Comparison of ENCODE assay signal across 8 mouse cellular contexts in the genomic region with DNA sequence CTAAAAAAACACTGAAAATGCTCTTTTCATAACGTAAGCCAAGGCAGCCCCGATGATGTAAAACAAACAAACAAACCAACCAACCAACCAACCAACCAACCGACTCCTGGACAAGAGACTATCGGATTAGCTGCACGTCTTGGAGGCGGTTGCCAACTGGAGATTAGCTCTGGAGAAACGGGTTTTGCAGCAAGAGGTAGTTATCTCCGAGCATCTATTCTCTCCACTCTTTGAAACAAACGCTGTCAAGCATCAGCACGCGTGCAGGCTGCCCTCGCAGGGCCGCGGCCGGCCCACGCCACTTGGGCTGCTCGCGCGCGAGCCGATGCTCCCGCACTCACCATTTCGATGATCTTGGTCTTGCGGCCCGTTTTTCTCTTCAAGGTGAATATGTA. TPM values are rescaled to one million over a fixed set of nuclear protein-coding genes. Genes with fewer than 3 reads are reported as not detected.
DNase-seq lines count a peak whose midpoint lies in the region; ATAC-seq lines count a peak whose summit lies in the region.

No protein-coding gene starts in this region.

- no peaks in the 10 kb centered on the region for H3K9me3 ChIP-seq in kidney, embryonic 15.5 days (replicated peaks)
- H3K9me3 ChIP-seq in forebrain, embryonic 15.5 days: no peaks in the 10 kb centered on the region
- H3K9me3 ChIP-seq in liver, embryonic 16.5 days (replicated peaks; ENCODE audit: control insufficient read depth, low read length): no peaks in the 10 kb centered on the region

- H3K36me3 ChIP-seq in kidney, embryonic 15.5 days: no peaks in the 10 kb centered on the region
- no peaks in the 10 kb centered on the region for H3K36me3 ChIP-seq in forebrain, embryonic 15.5 days
- H3K36me3 ChIP-seq in liver, embryonic 16.5 days (ENCODE audit: control insufficient read depth, insufficient read depth): no peaks in the 10 kb centered on the region

- H3K4me1 ChIP-seq in kidney, embryonic 15.5 days: peaks cover 22% of the 10 kb centered on the region
- H3K4me1 ChIP-seq in forebrain, embryonic 15.5 days: peaks cover 22% of the 10 kb centered on the region
- H3K4me1 ChIP-seq in liver, embryonic 16.5 days (ENCODE audit: control insufficient read depth, low read depth, low read length): peaks cover 25% of the 10 kb centered on the region

- H3K4me3 ChIP-seq in kidney, embryonic 15.5 days (replicated peaks): peak overlapping the region; percentile 86
- H3K4me3 ChIP-seq in forebrain, embryonic 15.5 days: peak overlapping the region; percentile 65
- peak overlapping the region; percentile 94 for H3K4me3 ChIP-seq in liver, embryonic 16.5 days (ENCODE audit: low read depth, low read length)

- no peaks in the 10 kb centered on the region for H3K27me3 ChIP-seq in kidney, embryonic 15.5 days
- H3K27me3 ChIP-seq in forebrain, embryonic 15.5 days: no peaks in the 10 kb centered on the region
- no peaks in the 10 kb centered on the region for H3K27me3 ChIP-seq in liver, embryonic 16.5 days (ENCODE audit: control insufficient read depth, insufficient read depth, low read depth, low read length)

- H3K4me2 ChIP-seq in kidney, embryonic 15.5 days: peak overlapping the region; percentile 66
- H3K4me2 ChIP-seq in forebrain, embryonic 15.5 days (replicated peaks): peak overlapping the region; percentile 52
- H3K4me2 ChIP-seq in liver, embryonic 16.5 days (ENCODE audit: low read depth, low read length): peak overlapping the region; percentile 68

- 0% methylated on average over 25 of the region's 25 CpGs for WGBS in kidney, embryonic 15.5 days
- WGBS in forebrain, embryonic 15.5 days: under 1% methylated on average over 25 of the region's 25 CpGs
- WGBS in liver, embryonic 16.5 days (ENCODE audit: insufficient replicate concordance): under 1% methylated on average over 25 of the region's 25 CpGs

- H3K9ac ChIP-seq in kidney, embryonic 15.5 days: peak overlapping the region; percentile 67
- peak overlapping the region; percentile 79 for H3K9ac ChIP-seq in forebrain, embryonic 15.5 days (replicated peaks)
- H3K9ac ChIP-seq in liver, embryonic 16.5 days (ENCODE audit: low read depth, low read length): peak overlapping the region; percentile 94

- DNase-seq in kidney, postnatal 4 days: no peak
- no peak for DNase-seq in layer of hippocampus, adult 9-10 months (ENCODE audit: low spot score)
- no peak for DNase-seq in cerebellum, postnatal 14 days
- no peak for DNase-seq in adrenal gland, postnatal 14 days

- H3K27ac ChIP-seq in kidney, embryonic 15.5 days: peak overlapping the region; percentile 95
- H3K27ac ChIP-seq in forebrain, embryonic 15.5 days (replicated peaks): peak overlapping the region; percentile 89
- peak overlapping the region; percentile 96 for H3K27ac ChIP-seq in liver, embryonic 16.5 days (ENCODE audit: low read length)

- no peak for ATAC-seq in kidney, embryonic 15.5 days (replicated peaks; ENCODE audit: low FRiP score)
- ATAC-seq in activated CD4-positive, CD25-positive, alpha-beta regulatory T cell, adult 4 months: peak; percentile 1
- no peak for ATAC-seq in forebrain, embryonic 15.5 days (replicated peaks)
- ATAC-seq in liver, embryonic 16.5 days (ENCODE audit: low read depth): peak; percentile 30

RNA-seq across cellular contexts. Expression of a gene that starts 0.4 kb away (rescaled TPM):
- 61.5 and 64.9 TPM in 2 replicates for polyA plus RNA-seq in kidney, embryonic 15.5 days (2015; fragmentation: Nextera tagmentation; extraction: Ambion mirVana)
- polyA plus RNA-seq in activated CD4-positive, CD25-positive, alpha-beta regulatory T cell, adult 4 months (2017; shearing (Covaris generic)): 10 to 100 TPM; 65.0 to 70.7 TPM
- polyA plus RNA-seq in forebrain, embryonic 15.5 days (2015; fragmentation: Nextera tagmentation; extraction: Ambion mirVana): 150 and 159 TPM in 2 replicates
- 240 and 242 TPM in 2 replicates for polyA plus RNA-seq in liver, embryonic 16.5 days (2015; fragmentation: Nextera tagmentation; extraction: Ambion mirVana)
- 24.9 and 25.9 TPM in 2 replicates for total RNA-seq in adrenal gland, postnatal 14 days (2021)

RNA-seq across cellular contexts. Expression of a gene that starts 0.5 kb away (rescaled TPM):
- polyA plus RNA-seq in kidney, embryonic 15.5 days (2015; fragmentation: Nextera tagmentation; extraction: Ambion mirVana): 0.28 and 0.39 TPM in 2 replicates
- not detected for polyA plus RNA-seq in activated CD4-positive, CD25-positive, alpha-beta regulatory T cell, adult 4 months (2017; shearing (Covaris generic))
- polyA plus RNA-seq in forebrain, embryonic 15.5 days (2015; fragmentation: Nextera tagmentation; extraction: Ambion mirVana): 0.29 and 0.43 TPM in 2 replicates
- polyA plus RNA-seq in liver, embryonic 16.5 days (2015; fragmentation: Nextera tagmentation; extraction: Ambion mirVana): 0.15 and 0.18 TPM in 2 replicates
- 0.26 and 0.41 TPM in 2 replicates for total RNA-seq in adrenal gland, postnatal 14 days (2021)

RNA-seq across cellular contexts. Expression of a gene that starts 46.7 kb away (rescaled TPM):
- polyA plus RNA-seq in kidney, embryonic 15.5 days (2015; fragmentation: Nextera tagmentation; extraction: Ambion mirVana): not detected in 2 replicates
- polyA plus RNA-seq in activated CD4-positive, CD25-positive, alpha-beta regulatory T cell, adult 4 months (2017; shearing (Covaris generic)): not detected
- not detected in 2 replicates for polyA plus RNA-seq in forebrain, embryonic 15.5 days (2015; fragmentation: Nextera tagmentation; extraction: Ambion mirVana)
- not detected in 2 replicates for polyA plus RNA-seq in liver, embryonic 16.5 days (2015; fragmentation: Nextera tagmentation; extraction: Ambion mirVana)
- not detected in 2 replicates for total RNA-seq in adrenal gland, postnatal 14 days (2021)

Comparison
In these comparisons a context has a peak if more than half of its experiments do, and no peak if none do; other contexts are left out.
1. ATAC-seq: peak in activated CD4-positive, CD25-positive, alpha-beta regulatory T cell, adult 4 months (single experiment) and liver, embryonic 16.5 days (single experiment); none in kidney, embryonic 15.5 days (single experiment) and forebrain, embryonic 15.5 days (single experiment).
2. Peak in every context shown above with its lines, with median percentiles within 50 percentile points of each other: H3K27ac ChIP-seq, H3K4me2 ChIP-seq, H3K4me3 ChIP-seq and H3K9ac ChIP-seq.